Mouse (Mus musculus): Measurements from ENCODE around the gene S1pr1. TPM values are rescaled to one million over a fixed set of nuclear protein-coding genes. Genes with fewer than 3 reads are reported as not detected.

S1pr1 gene
- polyA plus RNA-seq, 1 experiment from 2014 or later: 22.8 TPM

DNA sequence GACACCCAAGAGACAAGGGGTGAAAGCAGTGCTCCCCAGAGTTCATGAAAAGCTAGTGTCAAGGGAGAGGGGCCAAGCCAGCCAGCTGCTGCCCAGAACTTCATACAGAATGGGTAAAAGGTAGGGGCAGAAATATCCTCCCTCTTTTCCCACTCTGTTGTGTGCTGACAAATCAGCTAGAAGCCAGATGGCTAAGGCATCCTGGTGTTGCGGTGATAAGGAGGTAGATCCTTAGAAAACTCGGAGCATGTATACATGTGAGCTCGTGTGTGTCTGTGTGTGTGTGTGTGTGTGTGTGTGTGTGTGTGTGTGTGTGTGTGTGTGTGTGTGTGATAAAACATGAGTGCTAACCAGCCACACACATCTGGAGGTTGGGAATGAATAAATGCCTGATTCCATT is 20.7 kb upstream of the S1pr1 start:
- 83% methylated on average over 3 of the region's 3 CpGs for WGBS
- H3K9ac ChIP-seq: no peak overlapping the region
- no peaks in the 10 kb centered on the region for H3K36me3 ChIP-seq
- no peak overlapping the region for H3K27ac ChIP-seq
- no peak overlapping the region for H3K4me3 ChIP-seq
- H3K4me2 ChIP-seq: no peak overlapping the region
- H3K9me3 ChIP-seq: no peaks in the 10 kb centered on the region
- H3K4me1 ChIP-seq (replicated peaks): peaks cover 11% of the 10 kb centered on the region
- no peaks in the 10 kb centered on the region for H3K27me3 ChIP-seq
- ATAC-seq (ENCODE audit: low FRiP score): 0 out of 2 replicates have a peak, but pooled peaks have one; percentile 32

DNA sequence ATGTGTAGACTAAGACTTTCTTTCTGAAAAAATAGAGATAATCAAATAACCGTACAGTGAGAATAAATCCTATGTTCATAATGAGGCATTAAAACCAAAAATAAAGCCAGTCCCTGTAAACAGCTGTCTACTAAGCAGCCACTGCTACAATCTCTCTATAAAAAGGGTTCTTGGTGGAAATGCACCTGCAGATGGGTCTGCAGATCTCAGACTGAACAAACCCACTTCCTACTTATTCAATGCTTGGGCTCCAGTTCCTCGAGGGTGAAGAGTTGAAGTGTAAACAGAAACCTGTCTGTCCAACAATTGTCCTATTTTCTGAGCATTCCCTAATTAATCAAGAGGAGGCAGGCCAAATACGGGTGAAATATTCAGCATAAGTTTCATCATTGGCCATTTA is 20.0 kb upstream of the S1pr1 start:
- Histone ChIP-seq H3K27me3 (no peaks in the 10 kb centered on the region), H3K4me3 (no peak overlapping the region), H3K4me2 (no peak overlapping the region), H3K9me3 (no peaks in the 10 kb centered on the region), H3K9ac (no peak overlapping the region), H3K36me3 (no peaks in the 10 kb centered on the region), H3K4me1 (replicated peaks) (peaks cover 11% of the 10 kb centered on the region), H3K27ac (no peak overlapping the region)
- 80% methylated on average over 3 of the region's 3 CpGs for WGBS
- no peak for ATAC-seq (ENCODE audit: low FRiP score)

DNA sequence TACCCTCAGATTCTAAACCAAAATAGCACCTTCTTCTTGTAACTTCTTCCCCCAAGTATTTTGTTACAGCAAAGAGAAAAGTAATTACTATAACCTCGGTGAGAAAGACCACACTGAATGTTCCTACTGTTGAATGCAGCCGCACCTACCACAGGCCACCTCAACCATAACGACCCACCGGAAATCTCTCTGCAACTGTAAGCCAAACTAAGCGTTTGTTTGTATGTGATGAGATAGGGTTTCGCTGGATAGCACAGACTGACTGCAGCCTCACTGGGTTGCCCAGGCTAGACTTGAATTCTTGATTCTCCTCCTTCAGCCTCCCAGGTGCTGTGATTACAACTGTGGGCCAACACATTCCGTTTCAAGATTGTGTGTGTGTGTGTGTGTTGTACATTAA is 15.5 kb upstream of the S1pr1 start:
- no peaks in the 10 kb centered on the region for H3K9me3 ChIP-seq
- 93% methylated on average over 7 of the region's 7 CpGs for WGBS
- no peaks in the 10 kb centered on the region for H3K27me3 ChIP-seq
- no peak overlapping the region for H3K9ac ChIP-seq
- no peak overlapping the region for H3K4me3 ChIP-seq
- H3K27ac ChIP-seq: no peak overlapping the region
- no peak for ATAC-seq (ENCODE audit: low FRiP score)
- H3K4me2 ChIP-seq: no peak overlapping the region
- no peaks in the 10 kb centered on the region for H3K36me3 ChIP-seq
- no peaks in the 10 kb centered on the region for H3K4me1 ChIP-seq (replicated peaks)

DNA sequence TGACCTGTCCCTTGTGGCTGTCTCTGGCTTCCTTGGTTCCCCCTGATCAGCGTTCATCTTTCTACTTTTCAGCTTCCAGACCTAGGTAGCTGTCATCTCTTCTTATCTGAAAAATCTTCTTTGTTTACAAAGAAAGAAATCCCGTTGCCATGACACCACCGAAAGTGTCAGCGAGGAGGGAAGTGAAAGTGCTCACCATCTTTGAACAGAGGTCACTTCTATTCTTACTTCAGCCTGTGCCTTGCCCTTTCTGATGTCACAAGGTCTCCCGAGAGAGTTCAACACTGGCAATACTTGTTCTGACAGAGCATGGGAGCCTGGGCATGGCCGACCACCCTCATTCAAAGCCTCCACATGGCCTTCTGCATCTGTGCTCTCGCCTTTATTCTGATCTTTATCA is 14.3 kb upstream of the S1pr1 start:
- Histone ChIP-seq H3K9me3 (no peaks in the 10 kb centered on the region), H3K9ac (no peak overlapping the region), H3K27ac (no peak overlapping the region), H3K27me3 (no peaks in the 10 kb centered on the region), H3K4me2 (no peak overlapping the region), H3K36me3 (no peaks in the 10 kb centered on the region), H3K4me1 (replicated peaks) (no peaks in the 10 kb centered on the region), H3K4me3 (no peak overlapping the region)
- WGBS: 55% methylated on average over 7 of the region's 7 CpGs
- no peak for ATAC-seq (ENCODE audit: low FRiP score)

DNA sequence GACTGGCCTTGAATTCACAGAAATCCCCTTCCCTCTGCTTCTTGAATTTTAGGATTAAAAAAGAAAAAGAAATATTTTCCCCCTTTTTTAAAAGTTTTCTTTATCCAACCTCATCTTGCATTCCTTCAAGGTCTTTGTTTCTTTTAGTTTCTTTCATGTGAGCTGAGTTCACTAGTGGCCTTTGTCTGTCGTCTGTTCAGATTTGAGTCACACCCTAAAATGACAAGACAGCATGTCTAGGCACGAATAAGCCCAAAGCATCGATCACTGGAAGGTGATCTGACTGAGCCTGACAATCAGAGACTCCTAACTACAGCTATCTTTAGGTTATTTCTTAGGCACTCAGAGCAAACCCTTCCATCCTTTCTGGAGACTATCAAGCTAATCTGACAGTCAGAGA is 13.3 kb upstream of the S1pr1 start:
- Histone ChIP-seq H3K4me1 (replicated peaks) (no peaks in the 10 kb centered on the region), H3K9me3 (no peaks in the 10 kb centered on the region), H3K36me3 (no peaks in the 10 kb centered on the region), H3K27ac (no peak overlapping the region), H3K4me2 (no peak overlapping the region), H3K27me3 (no peaks in the 10 kb centered on the region), H3K9ac (no peak overlapping the region), H3K4me3 (no peak overlapping the region)
- no peak for ATAC-seq (ENCODE audit: low FRiP score)
- WGBS: 46% methylated on average over 3 of the region's 3 CpGs

DNA sequence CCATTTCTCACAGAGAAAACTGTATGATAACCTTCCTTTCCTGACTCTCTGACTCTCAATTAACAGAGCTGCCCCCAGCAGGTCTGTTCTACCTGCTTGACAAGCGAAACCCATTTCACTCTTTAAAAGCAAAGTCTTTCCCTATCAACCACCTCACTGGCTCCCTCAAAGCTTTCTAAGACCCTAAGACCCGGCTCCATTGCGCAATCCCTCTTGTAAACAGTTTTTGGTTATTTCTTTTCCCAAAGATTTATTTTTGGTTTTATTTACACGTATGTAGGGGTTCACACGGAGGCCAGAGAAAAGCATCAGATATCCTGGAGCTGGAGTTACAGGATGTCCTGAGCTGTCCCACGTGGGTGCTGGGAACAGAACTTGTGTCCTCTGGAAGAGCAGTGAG is 4.0 kb upstream of the S1pr1 start:
- no peak overlapping the region for H3K27ac ChIP-seq
- H3K27me3 ChIP-seq: peaks cover 13% of the 10 kb centered on the region; the same call in 1 of the 2 replicates
- peaks cover 14% of the 10 kb centered on the region for H3K4me1 ChIP-seq (replicated peaks)
- no peak overlapping the region for H3K9ac ChIP-seq
- H3K4me3 ChIP-seq: no peak overlapping the region
- H3K9me3 ChIP-seq: no peaks in the 10 kb centered on the region
- no peak for ATAC-seq (ENCODE audit: low FRiP score)
- WGBS: 83% methylated on average over 6 of the region's 6 CpGs
- H3K36me3 ChIP-seq: no peaks in the 10 kb centered on the region
- H3K4me2 ChIP-seq: no peak overlapping the region

DNA sequence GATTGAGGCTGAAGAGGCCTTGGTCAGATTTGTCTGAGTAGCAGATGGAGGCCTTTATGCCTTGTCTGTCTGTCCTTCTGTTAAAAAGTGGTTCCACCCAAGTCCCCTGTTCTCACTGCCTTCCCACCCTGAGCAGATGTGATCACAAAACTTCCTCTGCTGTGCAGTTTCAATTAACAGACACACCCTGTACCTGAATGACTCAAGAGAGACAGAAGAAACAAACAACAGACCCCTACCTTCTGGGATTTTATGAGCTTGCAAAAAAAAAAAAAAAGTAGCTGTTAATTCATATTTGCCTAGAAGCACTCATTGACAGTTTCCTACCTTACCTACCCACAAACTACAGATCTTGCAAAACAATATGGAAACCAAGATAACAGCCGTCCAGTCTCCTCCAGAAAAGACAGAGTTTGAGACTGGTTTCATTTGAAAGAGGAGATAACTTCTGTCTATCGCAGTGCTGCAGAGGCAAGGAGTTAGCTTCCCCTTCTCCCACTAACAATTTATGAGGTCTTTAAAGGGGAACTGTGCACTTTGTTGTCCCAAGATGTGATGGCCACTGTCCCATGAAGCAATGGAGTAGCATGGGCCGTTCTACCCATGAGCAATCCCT is 1.1 kb upstream of the S1pr1 start:
- WGBS: 93% methylated on average over 3 of the region's 3 CpGs

DNA sequence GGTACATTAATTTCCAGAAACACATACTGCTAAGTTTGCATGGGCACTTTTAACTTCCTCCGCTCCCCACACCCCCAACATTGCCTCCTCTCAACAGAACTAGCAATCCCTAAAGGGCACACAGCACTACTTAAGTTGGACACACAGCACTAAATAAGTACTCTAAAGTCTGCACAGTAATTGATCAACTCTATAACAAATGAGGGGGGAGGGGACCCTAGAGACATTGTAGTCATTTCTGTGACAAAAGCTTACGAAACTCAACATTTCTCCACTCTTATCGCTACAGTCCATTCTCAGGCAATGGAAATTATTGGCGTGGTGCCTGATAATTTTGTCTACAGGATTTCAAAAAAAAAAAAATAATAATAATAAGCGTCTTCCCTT is 830 bp downstream of the S1pr1 start:
- peak overlapping the region; percentile 91 for H3K4me2 ChIP-seq
- ATAC-seq (ENCODE audit: low FRiP score): no peak
- H3K27me3 ChIP-seq: peaks cover 20% of the 10 kb centered on the region
- no peaks in the 10 kb centered on the region for H3K9me3 ChIP-seq
- H3K4me1 ChIP-seq (replicated peaks): peaks cover 35% of the 10 kb centered on the region
- WGBS: 7% methylated on average over 5 of the region's 5 CpGs
- H3K27ac ChIP-seq: 0 out of 2 replicates have a peak overlapping the region, but pooled peaks have one; percentile 5
- peak overlapping the region; percentile 57 for H3K9ac ChIP-seq
- no peaks in the 10 kb centered on the region for H3K36me3 ChIP-seq
- H3K4me3 ChIP-seq: peak overlapping the region; percentile 51

More for the DNA sequence above, 1.1 kb upstream of the S1pr1 start:
- Histone ChIP-seq H3K4me3 (peak overlapping the region; percentile 51; the same call in 1 of the 2 replicates), H3K9ac (peak overlapping the region; percentile 72; the same call in 1 of the 2 replicates), H3K27ac (0 out of 2 replicates have a peak overlapping the region, but pooled peaks have one; percentile 78), H3K27me3 (peaks cover 20% of the 10 kb centered on the region), H3K9me3 (no peaks in the 10 kb centered on the region), H3K36me3 (no peaks in the 10 kb centered on the region), H3K4me1 (replicated peaks) (peaks cover 35% of the 10 kb centered on the region), H3K4me2 (peak overlapping the region; percentile 91)
- no peak for ATAC-seq (ENCODE audit: low FRiP score)

DNA sequence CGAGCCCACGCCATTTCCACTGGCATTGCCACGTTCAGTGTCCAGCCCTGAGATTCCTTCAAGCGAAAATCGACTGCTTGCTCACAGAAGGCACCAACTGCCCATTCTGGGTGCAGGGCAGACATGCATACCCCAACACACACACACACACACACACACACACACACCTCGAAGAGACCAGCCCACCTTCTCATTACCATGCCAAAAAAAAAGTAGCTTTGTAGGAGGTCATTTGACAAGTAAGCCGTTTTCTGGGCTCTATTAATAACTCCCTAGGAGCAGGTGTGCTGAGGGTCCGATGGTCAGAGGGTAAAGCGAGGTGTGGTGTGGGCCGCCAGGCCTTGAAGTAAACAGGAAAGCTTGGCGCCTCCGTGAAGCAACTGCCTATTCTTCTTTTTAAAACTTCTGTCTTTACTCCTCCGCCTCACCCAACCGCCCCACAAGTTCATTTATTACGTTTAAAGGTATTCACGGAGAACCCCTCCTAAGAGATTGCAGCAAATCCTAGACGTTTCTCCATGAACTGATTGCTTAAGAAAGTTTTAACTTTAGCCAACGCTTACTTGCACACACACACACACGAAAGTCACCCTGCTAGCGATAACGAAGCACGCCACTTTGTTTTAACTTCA is 1.3 kb downstream of the S1pr1 start:
- 13% methylated on average over 22 of the region's 22 CpGs for WGBS
- H3K9ac ChIP-seq: peak overlapping the region; percentile 57
- peak overlapping the region; percentile 5; the same call in 1 of the 2 replicates for H3K27ac ChIP-seq
- H3K4me1 ChIP-seq (replicated peaks): peaks cover 35% of the 10 kb centered on the region
- peak overlapping the region; percentile 91 for H3K4me2 ChIP-seq
- H3K36me3 ChIP-seq: no peaks in the 10 kb centered on the region
- ATAC-seq (ENCODE audit: low FRiP score): no peak
- H3K4me3 ChIP-seq: peak overlapping the region; percentile 51
- peaks cover 20% of the 10 kb centered on the region for H3K27me3 ChIP-seq
- no peaks in the 10 kb centered on the region for H3K9me3 ChIP-seq

DNA sequence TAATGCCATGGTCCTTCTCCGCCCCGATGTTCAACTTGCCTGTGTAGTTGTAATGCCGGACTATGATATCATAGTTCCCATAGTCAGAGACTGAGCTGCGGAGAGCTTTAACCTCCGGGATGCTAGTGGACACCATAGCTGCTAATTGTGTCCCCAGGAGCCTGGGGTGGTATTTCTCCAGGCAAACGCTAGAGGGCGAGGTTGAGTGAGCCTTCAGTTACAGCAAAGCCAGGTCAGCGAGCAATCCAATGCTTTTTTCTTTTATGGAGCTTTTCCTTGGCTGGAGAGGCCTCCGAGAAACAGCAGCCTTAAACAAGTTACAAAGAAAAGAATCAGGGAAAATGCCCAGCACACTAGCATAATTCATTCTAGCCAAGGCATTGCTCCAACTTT is 2.1 kb downstream of the S1pr1 start:
- H3K9ac ChIP-seq: no peak overlapping the region
- peak overlapping the region; percentile 5; the same call in 1 of the 2 replicates for H3K27ac ChIP-seq
- no peaks in the 10 kb centered on the region for H3K36me3 ChIP-seq
- peak overlapping the region; percentile 51 for H3K4me3 ChIP-seq
- H3K4me1 ChIP-seq (replicated peaks): peaks cover 35% of the 10 kb centered on the region
- H3K9me3 ChIP-seq: no peaks in the 10 kb centered on the region
- H3K27me3 ChIP-seq: peaks cover 20% of the 10 kb centered on the region
- peak overlapping the region; percentile 91 for H3K4me2 ChIP-seq
- 17% methylated on average over 9 of the region's 9 CpGs for WGBS
- no peak for ATAC-seq (ENCODE audit: low FRiP score)

DNA sequence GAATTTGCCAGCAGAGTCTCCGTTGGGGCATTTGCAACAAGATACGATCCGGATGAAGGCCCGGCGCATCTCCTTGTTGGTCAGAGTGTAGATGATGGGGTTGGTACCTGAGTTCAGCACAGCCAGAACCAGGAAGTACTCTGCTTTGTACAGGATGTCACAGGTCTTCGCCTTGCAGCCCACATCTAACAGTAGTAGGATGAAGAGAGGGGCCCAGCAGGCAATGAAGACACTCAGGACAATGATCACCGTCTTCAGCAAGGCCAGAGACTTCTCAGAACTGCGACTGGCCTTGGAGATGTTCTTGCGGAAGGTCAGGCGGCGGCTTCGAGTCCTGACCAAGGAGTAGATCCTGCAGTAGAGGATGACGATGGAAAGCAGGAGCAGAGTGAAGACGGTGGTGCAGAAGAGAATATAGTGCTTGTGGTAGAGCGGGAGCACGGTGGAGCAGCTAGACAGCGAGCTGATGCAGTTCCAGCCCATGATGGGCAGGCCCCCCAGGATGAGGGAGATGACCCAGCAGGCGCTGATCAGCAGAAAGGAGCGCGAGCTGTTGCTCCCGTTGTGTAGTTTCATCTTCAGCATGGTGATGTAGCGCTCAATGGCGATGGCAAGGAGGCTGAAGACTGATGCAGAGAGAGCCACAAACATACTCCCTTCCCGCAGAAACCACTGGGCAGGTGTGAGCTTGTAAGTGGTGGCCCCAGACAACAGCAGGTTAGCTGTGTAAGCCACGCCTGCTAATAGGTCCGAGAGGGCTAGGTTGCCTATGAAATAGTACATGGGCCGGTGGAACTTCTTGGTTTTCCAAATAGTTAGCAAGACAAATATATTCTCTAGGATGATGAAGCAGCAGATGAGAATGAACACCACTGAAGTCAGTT is 2.7 kb downstream of the S1pr1 start:
- Histone ChIP-seq H3K9ac (no peak overlapping the region), H3K4me3 (peak overlapping the region; percentile 51; the same call in 1 of the 2 replicates), H3K9me3 (no peaks in the 10 kb centered on the region), H3K36me3 (no peaks in the 10 kb centered on the region), H3K4me2 (peak overlapping the region; percentile 91), H3K4me1 (replicated peaks) (peaks cover 35% of the 10 kb centered on the region), H3K27me3 (peaks cover 20% of the 10 kb centered on the region), H3K27ac (no peak overlapping the region)
- WGBS: 92% methylated on average over 27 of the region's 27 CpGs
- ATAC-seq (ENCODE audit: low FRiP score): no peak

DNA sequence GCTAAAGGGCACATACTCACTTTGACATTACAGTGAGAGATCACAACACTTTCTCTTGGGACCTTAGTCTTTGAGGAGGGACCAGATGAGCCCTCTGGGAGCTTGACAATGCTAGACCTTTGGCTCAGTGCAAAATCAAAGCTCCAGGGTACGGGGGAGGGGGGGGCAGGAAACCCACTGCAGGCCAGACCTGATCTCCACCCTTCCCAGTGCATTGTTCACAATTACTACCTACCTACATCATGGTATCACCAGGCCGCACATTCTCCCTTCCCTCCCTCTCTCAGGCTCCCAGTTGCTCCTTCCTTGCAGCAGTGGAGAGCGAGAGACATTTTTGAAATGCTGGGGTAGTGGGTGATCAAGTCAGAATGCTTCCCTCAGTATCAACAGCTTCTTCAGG is 3.5 kb downstream of the S1pr1 start:
- Histone ChIP-seq H3K27ac (no peak overlapping the region), H3K36me3 (no peaks in the 10 kb centered on the region), H3K4me1 (replicated peaks) (peaks cover 35% of the 10 kb centered on the region), H3K9me3 (no peaks in the 10 kb centered on the region), H3K4me2 (peak overlapping the region; percentile 91), H3K4me3 (peak overlapping the region; percentile 16; the same call in 1 of the 2 replicates), H3K27me3 (peaks cover 20% of the 10 kb centered on the region), H3K9ac (no peak overlapping the region)
- WGBS: 87% methylated on average over 3 of the region's 3 CpGs
- no peak for ATAC-seq (ENCODE audit: low FRiP score)

Measured in hindbrain, embryonic 13.5 days (tissue).